Mouse (Mus musculus) adrenal gland, postnatal 25 days (tissue): Measurements from ENCODE around the gene Cks1b. TPM values are rescaled to one million over a fixed set of nuclear protein-coding genes. Genes with fewer than 3 reads are reported as not detected.

Source experiments
- DNase-seq: peaks from one replicate; pipeline ENCODE4 v3.0.0; 2021; ENCODE audit warnings: mixed read lengths
- total RNA-seq: library from RNA; stranded (reverse); gene quantifications from 2 replicates; pipeline ENCODE4 v1.2.3, GENCODE M21; 2021

The Cks1b gene
- total RNA-seq, 1 experiment from 2014 or later, result 26.2 TPM

DNA sequence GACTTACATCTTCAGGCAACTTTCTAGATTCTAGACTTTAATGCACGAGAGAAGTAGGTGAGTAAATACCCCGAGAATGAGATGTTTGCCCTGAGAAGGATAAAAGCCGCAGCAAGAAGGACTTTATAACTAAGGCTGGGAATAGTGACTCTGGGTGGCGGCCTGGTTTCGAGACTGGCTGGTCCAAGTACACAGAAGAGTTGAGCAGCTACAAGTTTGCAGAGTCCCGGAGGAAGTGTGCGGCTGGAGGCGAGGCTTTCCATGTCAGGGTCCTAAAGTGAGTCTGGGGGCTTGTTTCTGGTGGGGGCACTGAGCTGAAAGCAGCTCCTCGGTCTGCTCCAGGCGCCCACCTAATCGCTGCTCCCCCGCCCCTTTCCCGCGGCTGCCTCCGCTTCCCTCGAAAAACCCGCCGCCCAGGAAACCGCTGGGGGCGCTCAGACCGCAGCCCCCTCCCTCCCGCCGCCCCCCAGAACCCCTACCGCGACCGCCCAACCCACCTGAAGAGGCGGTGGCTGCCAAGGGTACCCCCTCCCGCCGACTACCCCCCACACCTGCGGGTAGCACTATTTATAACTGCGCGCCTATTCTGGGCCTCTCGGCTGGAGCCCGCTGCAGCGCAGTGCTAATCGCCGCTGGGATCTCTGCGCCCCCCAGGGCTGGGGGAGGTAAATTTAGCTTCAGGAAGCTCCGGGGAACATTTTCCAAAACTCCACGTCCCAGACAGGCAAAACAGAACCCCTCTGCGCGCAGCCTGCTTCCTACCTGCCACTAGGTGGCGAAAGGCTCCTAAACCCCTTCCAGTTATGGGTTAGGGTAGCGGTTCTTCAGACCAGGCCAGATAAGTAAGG, 22.2 kb downstream of the Cks1b start:
- DNase-seq, result peak; percentile 61

- no peak for DNase-seq
These were observed 22.8 kb downstream of the Cks1b start for GRCm38 (mm10) chr3:89395419-89395805.

GRCm38 (mm10) chr3:89394894-89395256, 23.3 kb downstream of the Cks1b start:
- peak; percentile 78 for DNase-seq

- peak; percentile 86 for DNase-seq
These were observed 23.9 kb downstream of the Cks1b start, which contains the start of gene Zbtb7b for GRCm38 (mm10) chr3:89394006-89394893. Zbtb7b (minus strand) TSS chr3:89394776.

DNA sequence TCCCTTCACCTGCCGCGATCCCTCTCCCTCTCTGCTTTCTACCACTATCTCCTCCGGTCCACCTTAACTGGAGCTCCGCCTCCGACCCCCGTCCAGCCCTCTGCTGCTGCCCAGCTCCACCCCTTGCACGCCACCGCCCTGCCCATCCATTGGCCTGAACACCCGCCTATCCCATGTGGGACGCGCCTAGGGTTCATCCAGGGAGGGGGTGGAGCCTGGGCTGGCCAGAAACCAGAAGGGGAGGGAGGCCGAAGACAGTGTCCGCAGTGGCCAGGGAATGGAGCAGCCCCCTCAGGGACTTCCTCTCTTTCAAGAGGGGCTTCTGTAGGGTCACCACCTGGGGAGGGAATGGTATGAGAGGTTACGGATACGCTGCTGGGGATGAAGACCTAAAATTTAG, 24.6 kb downstream of the Cks1b start:
- DNase-seq, result peak; percentile 99

GRCm38 (mm10) chr3:89392871-89393311, 25.3 kb downstream of the Cks1b start:
- DNase-seq, result peak; percentile 54

- DNase-seq, result peak; percentile 75
These were observed 26.3 kb downstream of the Cks1b start for GRCm38 (mm10) chr3:89391663-89392511.

GRCm38 (mm10) chr3:89390699-89391662, 27.2 kb downstream of the Cks1b start:
- DNase-seq, result peak; percentile 45

DNA sequence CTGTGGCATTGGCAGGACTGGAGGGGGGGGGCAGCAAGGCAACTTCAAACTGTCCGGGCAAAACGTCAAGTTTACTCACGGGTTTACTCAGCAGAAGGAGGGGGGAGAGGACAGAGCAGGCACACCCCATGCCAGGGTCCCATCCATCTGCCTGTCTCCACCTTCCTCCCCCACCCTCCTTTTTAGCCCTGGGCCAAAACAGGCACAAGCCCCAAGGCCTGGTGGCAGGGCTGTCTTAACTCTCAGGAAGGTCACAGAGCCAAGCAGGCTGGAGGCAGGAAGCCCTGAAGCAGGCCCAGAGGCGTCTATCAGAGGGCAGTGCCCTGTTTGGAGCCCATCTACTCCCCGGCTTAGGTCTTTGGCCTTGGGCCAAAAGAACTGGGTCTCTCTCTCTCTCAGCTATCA, 28.1 kb downstream of the Cks1b start:
- DNase-seq, result peak; percentile 72

GRCm38 (mm10) chr3:89388901-89389740, 29.1 kb downstream of the Cks1b start:
- DNase-seq, result no peak

- DNase-seq, result peak; percentile 64
These were observed 29.9 kb downstream of the Cks1b start for GRCm38 (mm10) chr3:89388134-89388881.

- peak; percentile 43 for DNase-seq
These were observed 30.6 kb downstream of the Cks1b start for GRCm38 (mm10) chr3:89387632-89388031.

DNA sequence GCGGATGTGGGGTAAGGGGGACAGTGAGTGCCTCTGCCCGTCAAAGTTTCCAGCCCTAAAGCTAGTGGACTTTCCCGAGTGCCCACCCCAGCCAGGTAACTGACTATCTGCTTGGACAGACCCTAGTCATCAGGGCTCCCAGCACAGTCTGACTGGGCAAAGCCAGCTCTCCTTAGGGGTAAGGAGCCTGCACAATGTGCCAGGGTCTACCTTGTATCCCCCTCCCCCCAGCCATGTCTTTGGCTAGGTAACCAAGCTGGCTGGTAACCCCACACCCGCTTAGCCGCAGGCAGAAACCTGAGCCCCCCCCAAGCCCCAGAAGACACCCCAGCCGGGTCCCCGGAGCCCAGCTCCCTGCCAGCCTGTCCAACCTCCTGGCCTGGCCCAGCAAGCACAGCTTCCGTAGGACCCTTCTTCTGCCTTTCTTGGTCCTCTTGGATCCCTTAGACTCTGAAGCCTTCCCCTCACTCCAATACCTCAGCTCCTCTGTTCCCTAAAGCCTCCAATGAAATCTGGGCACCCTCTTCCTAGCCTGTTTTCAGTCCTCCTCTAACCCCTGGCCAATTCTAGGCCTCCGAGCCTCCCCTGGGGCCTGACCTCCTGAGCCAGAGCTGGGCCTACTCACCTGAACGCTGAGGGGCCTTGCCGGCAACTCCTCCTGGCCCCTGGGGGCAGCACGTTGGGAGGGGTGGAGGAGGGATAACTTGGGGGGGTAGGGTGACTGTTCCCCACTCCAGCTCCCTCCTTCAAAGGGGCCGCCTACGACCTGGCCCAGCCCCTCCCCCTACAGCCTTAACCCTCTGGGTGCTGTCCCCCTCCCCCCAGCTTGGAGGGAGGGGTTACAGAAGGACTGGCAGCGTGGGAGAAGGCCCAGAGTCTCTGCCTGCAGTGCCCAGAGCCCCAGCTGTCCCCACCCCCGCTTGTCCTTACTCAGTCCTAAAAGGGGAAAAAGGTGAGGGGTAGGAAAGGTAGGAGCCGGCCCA, 31.5 kb downstream of the Cks1b start:
- no peak for DNase-seq

GRCm38 (mm10) chr3:89385451-89385850, 32.7 kb downstream of the Cks1b start:
- no peak for DNase-seq

DNA sequence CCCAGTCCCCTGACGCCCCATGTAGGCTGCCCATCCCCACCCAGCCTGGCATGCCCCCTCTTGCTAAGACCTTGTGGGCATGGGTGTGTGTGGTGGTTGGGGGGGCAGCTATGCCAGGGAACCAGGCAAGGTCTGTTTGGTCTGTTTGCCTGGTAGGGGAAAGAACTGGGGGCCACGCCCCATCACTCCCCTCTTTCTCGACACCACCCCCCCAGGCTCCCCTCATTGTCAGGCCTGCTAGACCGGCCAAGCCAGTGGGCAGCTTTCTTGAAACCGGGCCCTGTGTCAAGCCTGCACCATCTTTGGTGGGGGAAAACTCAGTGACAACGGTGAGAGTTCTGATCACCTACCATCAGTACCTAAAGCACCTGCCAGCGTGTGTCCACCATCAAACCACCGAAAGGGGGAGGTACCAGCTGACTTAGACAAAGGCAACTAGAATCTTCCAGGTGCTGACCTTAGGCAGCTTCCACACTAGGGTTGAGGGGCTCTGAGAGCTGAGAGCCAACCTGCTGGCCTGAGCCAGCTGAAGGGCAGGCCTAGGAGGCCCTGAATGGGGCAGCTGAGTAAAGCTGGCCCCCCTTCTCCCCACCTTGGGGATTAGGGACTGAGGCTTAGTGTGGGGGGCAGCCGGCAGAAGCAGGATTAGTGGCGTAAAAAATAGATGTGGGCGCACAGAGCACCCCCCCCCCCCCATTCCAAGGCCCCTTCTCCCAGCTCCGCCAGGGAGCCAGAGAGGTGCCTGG, 33.7 kb downstream of the Cks1b start:
- no peak for DNase-seq

GRCm38 (mm10) chr3:89383651-89384255, 34.4 kb downstream of the Cks1b start:
- DNase-seq, result no peak

- DNase-seq, result no peak
These were observed 35.2 kb downstream of the Cks1b start for GRCm38 (mm10) chr3:89382950-89383349.
